Mouse (Mus musculus) cerebral cortex, adult 2 months (tissue): Measurements from ENCODE around the gene Nucks1.

ENCODE experiments used
- WGBS: fragments of 180-500 bp; shearing (Covaris S2); methylation state at CpG from one replicate; pipeline ENCODE4 v1.1.7; 2018; 5-methylcytosine and 5-hydroxymethylcytosine counted together

Gene Nucks1

GRCm38 (mm10) chr1:131919052-131919451 is 8.7 kb downstream of the Nucks1 start:
- WGBS = 98% methylated on average over 2 of the region's 2 CpGs

DNA sequence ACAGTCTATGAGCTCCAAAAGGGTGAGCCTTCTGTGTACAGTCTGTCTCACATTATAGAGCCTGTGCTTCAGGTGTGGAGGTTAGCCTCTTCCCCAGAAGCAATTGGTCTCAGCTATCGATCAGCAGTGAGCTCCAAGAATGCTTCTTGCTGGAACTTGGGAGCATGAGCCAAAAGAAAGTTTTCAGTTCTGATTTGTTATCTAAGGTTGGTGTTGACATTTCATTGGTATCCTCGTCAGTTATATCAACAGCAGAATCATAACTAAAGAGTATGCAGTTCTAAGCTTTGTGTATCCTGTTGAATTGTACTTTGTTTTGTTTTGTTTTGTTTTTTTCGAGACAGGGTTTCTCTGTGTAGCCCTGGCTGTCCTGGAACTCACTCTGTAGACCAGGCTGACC is 11.8 kb downstream of the Nucks1 start:
- WGBS = 87% methylated on average over 3 of the region's 3 CpGs

DNA sequence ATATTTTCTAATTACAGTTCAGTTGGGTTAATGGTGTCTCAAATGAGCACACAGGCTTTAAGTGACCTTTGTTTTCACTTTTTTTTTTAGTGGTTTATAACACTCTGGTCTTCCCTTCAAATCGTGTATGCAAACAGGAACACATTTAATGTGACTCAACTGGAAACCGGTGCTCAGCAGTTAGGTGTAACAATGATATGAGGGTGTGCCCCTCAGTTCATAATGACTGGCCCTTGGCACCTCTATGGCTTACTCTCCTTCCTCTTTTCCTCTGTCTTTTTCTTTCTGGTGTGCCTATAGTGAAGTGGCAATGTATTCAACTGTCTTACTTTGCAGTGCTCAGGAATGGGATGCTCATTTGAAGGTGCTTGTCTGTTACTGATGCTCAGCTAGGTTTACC is 23.1 kb downstream of the Nucks1 start:
- 81% methylated on average over 2 of the region's 2 CpGs for WGBS

GRCm38 (mm10) chr1:131937659-131938305 is 27.4 kb downstream of the Nucks1 start:
- 36% methylated on average over 6 of the region's 6 CpGs for WGBS

DNA sequence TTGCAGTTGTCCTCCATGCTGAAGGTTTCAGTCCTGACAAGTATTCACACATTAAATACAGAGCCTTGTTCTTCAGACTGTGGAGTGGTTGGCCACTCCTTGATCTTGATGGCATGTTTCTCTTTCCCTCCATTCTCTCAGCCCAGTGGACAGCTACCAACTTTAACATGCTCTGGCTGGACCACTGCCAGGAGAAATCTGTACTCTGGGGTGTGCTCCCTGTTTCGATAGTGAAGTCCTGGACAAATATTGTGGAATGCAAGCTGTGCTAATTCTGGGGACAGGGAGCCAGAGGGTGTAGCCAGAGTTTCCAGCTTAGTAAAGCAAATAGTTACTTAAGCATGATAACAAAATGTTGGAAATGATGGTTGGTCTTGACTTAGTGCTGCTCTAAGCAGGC is 28.5 kb downstream of the Nucks1 start:
- 63% methylated on average over 1 of the region's 1 CpGs for WGBS

GRCm38 (mm10) chr1:131940711-131941244 is 30.4 kb downstream of the Nucks1 start:
- WGBS = 50% methylated on average over 2 of the region's 2 CpGs

DNA sequence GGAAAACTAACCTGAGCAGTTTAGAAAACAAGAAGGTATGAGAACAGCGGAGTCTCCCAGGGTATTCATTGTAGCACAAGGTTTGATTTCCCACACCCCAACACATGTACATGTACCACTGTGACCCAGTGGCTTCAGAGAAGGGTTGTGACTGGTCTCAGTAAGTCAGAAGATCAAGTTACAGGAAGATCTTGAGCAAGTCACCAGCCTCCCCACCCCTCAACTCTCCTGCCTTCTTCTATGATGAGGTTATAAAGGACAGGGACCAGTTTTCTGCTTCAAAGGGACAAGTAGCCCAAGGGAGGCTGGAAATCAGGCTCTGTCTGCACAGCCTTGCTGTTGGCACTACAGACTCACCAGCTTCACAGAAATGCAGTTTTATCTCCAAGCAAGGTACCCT is 31.2 kb downstream of the Nucks1 start:
- 97% methylated on average over 1 of the region's 1 CpGs for WGBS

DNA sequence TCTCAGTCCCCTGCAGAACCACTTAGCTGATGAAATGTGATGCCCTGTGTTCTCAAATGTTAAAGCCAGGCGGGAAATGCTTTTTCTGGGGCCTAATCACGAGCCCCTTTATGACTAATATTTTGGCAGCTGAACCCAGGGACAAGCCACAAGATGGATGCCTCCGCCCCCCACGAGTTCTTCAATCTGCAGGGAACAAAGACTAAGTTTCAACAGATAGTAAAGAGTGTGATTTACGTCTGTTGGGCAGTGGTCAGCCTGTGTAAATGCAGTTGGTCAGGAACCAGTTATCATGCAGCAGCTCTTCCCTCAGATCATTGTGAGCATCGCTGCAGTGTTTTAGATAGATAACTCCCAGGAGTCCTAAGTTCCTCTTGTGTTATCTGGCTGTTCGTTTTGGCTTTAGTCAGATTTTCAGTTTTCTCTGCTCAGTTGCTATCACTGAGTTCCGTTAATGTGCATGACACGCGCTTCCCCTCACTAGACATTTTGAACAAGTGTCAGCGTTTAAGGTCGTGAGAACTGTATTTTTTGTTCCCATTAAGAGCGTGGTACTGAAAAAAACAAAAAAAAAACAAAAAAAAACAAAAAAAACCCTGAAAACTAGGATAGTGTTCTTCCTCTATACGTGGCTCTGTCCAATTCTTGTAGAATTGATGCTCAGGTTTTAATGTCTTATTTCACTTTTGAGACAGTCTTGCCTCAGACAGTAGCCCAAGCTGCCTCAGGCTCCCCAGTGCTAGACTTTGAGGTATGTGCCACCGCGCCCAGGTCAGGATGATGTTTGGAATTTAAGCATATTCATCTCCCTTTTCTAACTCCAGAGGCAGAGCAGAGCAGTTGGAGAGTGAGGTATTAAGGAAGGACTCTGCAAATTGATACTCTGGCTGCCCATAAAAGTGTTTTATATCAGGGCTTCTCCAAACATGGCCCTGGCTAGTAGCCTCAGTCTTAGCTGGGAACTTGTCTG is 32.6 kb downstream of the Nucks1 start:
- WGBS = 77% methylated on average over 16 of the region's 16 CpGs

DNA sequence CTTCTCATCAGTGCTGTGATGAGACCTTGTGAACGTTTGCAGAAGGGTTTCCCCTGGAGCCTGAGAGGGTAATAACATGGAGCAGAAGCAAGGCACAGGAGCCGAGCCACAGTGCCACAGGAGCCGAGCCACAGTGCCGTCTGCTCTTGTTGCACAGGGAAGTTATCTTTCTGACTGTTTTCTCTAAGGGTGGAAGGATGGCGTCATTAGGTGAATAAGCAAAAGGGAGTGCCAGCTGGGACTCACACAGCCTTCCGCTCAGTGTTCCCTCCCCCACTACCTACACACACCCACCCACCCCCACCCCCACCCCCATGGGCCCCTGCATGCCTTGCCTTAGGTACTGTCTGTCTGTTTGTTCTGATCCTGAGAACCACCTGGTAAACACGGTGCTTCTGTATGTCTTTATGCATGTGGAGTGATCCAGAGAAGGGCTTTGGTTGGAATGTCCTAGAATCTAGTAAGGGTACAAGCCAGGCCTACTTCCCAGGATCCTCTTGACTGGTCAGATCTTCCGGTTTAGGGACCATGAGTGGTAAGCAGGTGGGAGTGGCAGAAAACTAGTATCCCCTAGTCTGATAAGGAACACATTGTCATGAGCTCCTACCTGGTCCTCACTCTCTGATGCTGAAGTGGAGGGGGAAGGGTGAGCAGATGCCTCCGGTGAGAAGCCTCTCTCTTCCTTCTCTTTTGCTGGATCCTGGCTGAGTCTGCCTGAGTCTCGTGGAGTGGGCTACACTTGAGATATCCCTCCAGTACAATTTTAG is 35.5 kb downstream of the Nucks1 start:
- WGBS = 80% methylated on average over 10 of the region's 10 CpGs

DNA sequence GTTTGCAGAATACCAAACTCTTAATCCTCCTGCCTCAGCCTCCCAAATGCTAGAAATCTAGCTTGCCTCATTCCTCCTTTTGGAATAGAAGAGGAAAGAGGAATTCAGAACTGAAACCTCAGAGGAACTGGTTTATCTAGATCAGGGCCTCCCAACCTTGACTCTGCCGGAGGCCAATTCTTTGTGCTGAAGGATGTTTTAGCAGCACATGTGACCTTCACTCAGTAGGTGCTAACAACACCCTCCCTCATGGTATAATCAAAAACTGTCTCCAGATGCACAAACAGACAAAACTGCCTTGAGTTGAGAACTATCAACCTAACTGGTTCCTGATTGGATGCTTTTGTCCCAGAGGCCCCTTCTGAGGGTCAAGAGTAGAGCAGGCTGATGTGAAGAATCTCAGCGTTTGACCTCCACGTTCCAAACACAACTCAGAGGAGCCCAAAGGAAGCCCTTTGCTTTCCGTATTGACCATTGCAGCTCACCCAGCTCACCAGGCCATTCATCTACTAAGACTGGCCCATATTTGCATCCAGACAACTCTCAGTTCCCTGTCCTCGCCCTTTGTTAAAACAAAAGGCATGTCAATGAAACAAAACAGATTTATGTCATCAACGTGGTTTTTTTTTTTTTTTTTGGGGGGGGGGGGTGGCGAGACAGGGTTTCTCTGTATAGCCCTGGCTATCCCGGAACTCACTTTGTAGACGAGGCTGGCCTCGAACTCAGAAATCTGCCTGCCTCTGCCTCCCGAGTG is 36.3 kb downstream of the Nucks1 start:
- WGBS = 86% methylated on average over 11 of the region's 11 CpGs

DNA sequence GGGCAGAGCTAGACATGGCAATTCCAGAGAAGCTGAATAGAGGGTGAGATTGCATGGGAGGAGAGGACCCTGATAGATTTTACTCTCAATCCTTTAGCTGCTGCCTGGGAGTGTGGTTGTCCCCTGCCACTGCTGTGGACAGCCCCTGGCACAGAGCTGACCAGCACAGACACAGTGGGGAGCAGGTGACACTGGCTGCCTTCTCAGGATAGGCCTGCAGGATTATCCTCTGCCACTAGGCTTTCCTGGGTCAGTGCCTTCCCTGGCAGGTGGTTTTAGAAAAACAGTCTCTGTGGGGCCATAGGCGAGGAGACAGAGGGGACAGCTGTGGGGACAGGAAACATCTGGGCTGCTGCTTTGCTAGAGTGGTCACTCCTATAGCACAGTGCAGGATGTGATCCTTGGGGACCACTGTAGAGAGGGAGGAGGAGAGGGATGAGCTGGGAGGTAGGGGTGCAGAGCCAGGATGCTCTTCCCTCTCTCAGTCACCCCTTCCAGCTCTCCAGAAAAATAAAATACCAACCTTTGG is 37.7 kb downstream of the Nucks1 start:
- WGBS = 72% methylated on average over 1 of the region's 1 CpGs

GRCm38 (mm10) chr1:131954242-131954865 is 44.0 kb downstream of the Nucks1 start:
- WGBS = 85% methylated on average over 12 of the region's 12 CpGs

DNA sequence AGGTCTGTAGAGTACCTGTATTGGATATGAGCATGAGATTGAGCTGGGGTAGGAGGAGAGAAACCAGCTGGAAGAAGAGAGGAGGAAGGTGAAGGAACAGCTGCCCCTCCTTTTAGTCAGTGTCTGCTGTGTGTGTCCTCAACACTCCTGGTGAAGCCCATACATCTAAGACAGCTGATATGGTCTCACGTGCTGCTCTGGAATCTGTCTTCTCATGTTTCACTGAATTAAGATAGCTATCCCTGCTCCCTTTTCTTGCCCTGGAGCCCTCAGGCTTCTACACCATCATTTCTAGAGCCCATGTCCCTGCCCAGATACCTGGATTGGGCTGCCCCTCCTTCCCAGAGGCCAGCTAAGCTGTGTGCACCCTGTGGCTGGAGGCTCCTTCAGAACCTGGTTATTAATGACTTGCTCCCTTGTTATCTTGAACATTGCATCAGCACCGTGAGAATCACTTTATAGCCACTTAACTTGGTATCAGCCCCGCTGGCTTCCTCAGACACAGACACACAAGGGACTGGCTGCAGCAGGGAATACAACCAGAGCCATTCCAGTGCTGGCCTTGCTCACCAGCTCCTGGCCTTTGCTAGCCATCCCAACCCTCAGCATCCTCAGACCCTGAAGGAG is 44.9 kb downstream of the Nucks1 start:
- WGBS = 82% methylated on average over 3 of the region's 3 CpGs

DNA sequence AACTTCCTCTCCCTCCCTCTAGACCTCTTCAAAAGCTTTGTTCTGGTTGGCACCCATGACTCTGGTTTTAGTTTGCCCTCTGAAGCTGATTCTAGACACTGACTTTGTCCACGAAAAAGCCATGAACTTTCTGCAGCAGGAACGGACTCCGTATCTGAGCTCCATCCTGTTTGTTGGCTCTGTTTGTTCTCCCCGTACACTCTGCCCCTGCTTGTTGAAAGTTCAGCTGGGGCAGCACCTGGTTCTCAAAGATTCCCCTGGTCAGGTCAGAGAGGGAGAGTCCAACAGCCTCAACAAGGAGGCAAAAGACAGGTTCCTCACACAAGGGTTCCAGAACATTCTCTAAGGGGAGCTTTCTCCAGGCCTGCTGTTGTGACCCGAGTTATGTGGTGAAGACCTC is 47.1 kb downstream of the Nucks1 start:
- WGBS = 90% methylated on average over 5 of the region's 5 CpGs

DNA sequence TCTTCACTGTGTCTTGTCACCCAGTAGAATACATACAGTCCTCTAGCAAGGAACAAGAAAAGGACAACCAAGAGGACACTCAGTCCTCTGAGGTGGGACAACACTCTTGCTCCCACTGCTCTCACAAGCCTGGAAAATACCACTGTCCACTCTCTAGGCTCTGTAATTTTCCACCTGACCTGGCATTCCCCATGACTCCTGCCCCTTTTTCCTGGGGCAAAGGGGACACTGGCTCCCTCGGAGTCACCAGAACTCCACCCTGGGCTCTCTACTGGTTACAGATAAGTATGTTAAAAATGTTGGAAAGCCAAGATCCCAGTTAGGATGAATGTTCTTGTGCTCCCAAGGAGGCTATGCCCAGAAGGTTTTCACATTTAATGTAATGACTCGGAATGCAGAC is 50.7 kb downstream of the Nucks1 start:
- WGBS = 78% methylated on average over 2 of the region's 2 CpGs

DNA sequence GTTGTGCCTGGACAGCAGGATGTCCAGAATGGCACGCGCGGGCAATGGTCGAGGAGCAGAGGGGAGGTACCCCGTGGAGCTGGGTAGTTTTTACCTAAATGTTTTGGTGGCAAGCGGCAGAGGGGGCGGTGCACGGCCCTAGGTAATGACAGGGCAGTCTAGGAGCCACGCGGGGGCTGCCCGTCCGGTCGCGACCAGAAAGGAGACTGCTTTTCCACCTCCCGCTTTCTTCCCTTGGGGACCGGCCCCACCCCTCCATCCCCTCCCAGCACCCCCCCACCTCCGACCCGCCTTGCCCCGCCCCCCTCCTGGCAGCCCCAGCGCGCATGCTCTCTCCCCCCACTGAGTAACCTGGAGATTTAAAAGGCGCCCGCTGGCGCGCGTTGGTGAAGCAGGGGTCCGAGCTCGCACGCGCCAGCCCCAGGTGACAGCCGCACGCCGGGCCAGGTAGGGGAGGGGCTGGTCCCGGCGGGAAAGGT is 52.3 kb downstream of the Nucks1 start, which contains the start of gene Slc45a3:
TSS of gene Slc45a3 (plus strand) at position 362 of the 479 bp plus-strand sequence.
- WGBS = under 1% methylated on average over 35 of the region's 35 CpGs

GRCm38 (mm10) chr1:131963085-131963951 is 53.0 kb downstream of the Nucks1 start:
- WGBS = 3% methylated on average over 76 of the region's 76 CpGs

- WGBS = 59% methylated on average over 5 of the region's 5 CpGs
These were observed 53.8 kb downstream of the Nucks1 start for GRCm38 (mm10) chr1:131964100-131964499.

DNA sequence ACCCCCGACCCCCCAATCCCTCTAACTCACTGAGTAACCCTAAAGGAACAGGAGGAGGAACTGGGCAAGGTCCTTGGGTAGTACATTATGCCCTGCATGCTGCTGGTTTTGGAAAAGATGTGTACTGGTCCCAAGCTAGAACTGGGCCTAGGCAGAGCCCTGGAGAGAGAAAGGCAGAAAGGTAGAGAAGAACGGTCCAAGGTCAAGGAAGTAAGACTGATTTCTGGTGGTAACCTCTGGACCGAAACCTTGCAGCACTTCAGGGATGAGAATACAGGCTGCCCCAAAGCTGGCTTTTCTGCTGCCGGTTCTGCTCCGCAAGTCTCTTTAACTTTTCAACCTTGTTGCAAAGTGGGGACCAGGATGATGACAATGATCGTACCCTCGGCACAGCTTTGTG is 54.2 kb downstream of the Nucks1 start:
- 86% methylated on average over 7 of the region's 7 CpGs for WGBS
